Mouse (Mus musculus) limb, embryonic 14.5 days (tissue): Measurements from ENCODE around the gene Fhad1. TPM values are rescaled to one million over a fixed set of nuclear protein-coding genes. Genes with fewer than 3 reads are reported as not detected.

ENCODE experiments used
- ATAC-seq: fragments of 200-750 bp; cut with Nextera tagmentation; 2 replicates; pipeline ENCODE4 v1.8.0; 2017; ENCODE audit warnings: low read depth, moderate number of reproducible peaks, moderate TSS enrichment; ENCODE audit not compliant: low FRiP score
- DNase-seq: peaks from one replicate; pipeline ENCODE4 v3.0.0-alpha.2; 2015; ENCODE audit warnings: low spot score
- H3K27ac ChIP-seq: fragments of 300-500 bp; sonication (generic); replicated peaks from 2 replicates; pipeline ENCODE4 v1.5.1; 2014; ENCODE audit warnings: low read depth, mild to moderate bottlenecking, low read length, moderate library complexity, mixed read lengths
- H3K27me3 ChIP-seq: fragments of 300-500 bp; sonication (generic); 2 replicates; pipeline ENCODE4 v1.6.1; 2014; ENCODE audit warnings: low read length, mixed read lengths; ENCODE audit not compliant: control insufficient read depth, insufficient read depth
- H3K36me3 ChIP-seq: fragments of 300-500 bp; sonication (generic); 2 replicates; pipeline ENCODE4 v1.6.1; 2014; ENCODE audit warnings: mild to moderate bottlenecking, low read length, moderate library complexity, mixed read lengths; ENCODE audit not compliant: control insufficient read depth, insufficient read depth
- H3K4me1 ChIP-seq: fragments of 300-500 bp; sonication (generic); 2 replicates; pipeline ENCODE4 v1.6.1; 2014; ENCODE audit warnings: antibody characterized with exemption, low read length, mixed read lengths; ENCODE audit not compliant: control insufficient read depth, insufficient read depth
- H3K4me2 ChIP-seq: fragments of 300-500 bp; sonication (generic); replicated peaks from 2 replicates; pipeline ENCODE4 v1.6.1; 2014; ENCODE audit warnings: low read depth, mild to moderate bottlenecking, low read length, moderate library complexity; ENCODE audit not compliant: severe bottlenecking
- H3K4me3 ChIP-seq: fragments of 300-500 bp; sonication (generic); replicated peaks from 2 replicates; pipeline ENCODE4 v1.5.1; 2014; ENCODE audit warnings: low read length
- H3K9ac ChIP-seq: fragments of 300-500 bp; sonication (generic); 2 replicates; pipeline ENCODE4 v1.6.1; 2014; ENCODE audit warnings: mild to moderate bottlenecking, low read depth, low read length, moderate library complexity; ENCODE audit not compliant: severe bottlenecking
- H3K9me3 ChIP-seq: fragments of 300-500 bp; sonication (generic); 2 replicates; pipeline ENCODE4 v1.6.1; 2016; ENCODE audit warnings: low read length; ENCODE audit not compliant: control insufficient read depth
- POLR2A ChIP-seq: fragments of 200-500 bp; IDR thresholded peaks from 2 replicates; pipeline ENCODE4 v1.8.0; 2012; ENCODE audit warnings: inconsistent platforms, mild to moderate bottlenecking, moderate library complexity, borderline replicate concordance; ENCODE audit not compliant: insufficient read depth, insufficient read length; ENCODE audit errors: extremely low read depth
- WGBS: fragments of 180-500 bp; shearing (Covaris S2); extraction: QIAGEN DNeasy Blood & Tissue Kit; methylation state at CpG from one replicate; pipeline ENCODE4 v1.1.7; 2014; 5-methylcytosine and 5-hydroxymethylcytosine counted together
- polyA plus RNA-seq, 2 experiments: library from polyadenylated mRNA; depleted of rRNA in 1 of 2; stranded (reverse) in 1 of 2; unstranded in 1 of 2; fragments of >200 nt; fragmentation: Nextera tagmentation in 1 of 2; extraction: Ambion mirVana in 1 of 2; gene quantifications; 2 replicates each; pipeline versions ENCODE4 v1.2.1 to v1.2.3; 2012 to 2014

Gene Fhad1
- polyA plus RNA-seq, 2 experiments: 2.7 to 3.1 TPM

DNA sequence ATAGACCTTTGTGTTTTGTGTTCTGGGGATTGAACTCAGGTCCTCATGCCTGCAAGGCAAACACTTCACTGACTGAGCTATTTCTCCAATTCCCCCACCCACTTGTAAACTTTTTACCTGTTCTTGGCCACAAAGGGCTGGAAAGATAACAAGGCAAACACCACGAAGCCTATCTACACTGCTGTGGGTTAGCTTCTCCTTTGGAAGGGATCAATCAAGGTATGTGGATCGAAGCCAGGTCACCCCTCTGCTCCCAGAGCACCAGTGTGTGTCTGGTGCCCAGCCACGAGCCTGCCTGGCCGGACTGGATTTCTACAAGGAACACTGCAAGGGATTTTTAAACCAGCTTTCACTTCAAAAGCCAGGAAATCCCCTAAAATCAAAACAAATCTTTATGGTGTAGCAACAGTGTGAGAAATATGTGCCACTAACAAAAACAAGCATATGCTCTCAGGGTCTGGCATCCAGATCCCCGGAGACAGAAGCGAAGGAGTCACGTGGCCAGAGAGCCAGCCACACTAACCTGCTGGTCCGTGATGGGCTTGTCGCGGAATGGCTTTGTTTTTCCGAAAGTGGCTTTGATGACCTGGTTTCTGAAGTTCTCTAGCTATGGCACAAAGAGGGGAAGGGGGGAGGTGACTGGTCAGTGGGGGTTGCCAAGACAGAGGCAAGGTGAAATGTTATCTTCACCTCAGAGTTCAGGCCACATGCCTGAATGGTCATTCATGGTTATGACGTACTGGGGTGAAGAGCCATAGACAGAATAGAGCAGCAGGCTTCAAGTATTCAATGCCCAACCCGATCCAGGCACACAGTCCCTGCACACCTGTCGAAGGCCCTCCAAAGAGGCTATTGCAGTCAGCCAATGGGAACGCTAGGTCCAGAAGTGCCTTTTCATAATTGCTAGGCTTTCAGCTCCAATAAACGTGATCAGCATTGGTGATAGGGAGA, 59.8 kb downstream of the Fhad1 start:
- Histone ChIP-seq H3K4me3 (no peak overlapping the region), H3K4me2 (no peak overlapping the region), H3K9me3 (no peaks in the 10 kb centered on the region), H3K27me3 (no peaks in the 10 kb centered on the region), H3K36me3 (no peaks in the 10 kb centered on the region), H3K27ac (no peak overlapping the region), H3K9ac (no peak overlapping the region), H3K4me1 (peaks cover 20% of the 10 kb centered on the region)
- ATAC-seq (no peak), DNase-seq (no peak)
- WGBS: 41% methylated on average over 16 of the region's 16 CpGs
- no peak for TF ChIP-seq POLR2A

DNA sequence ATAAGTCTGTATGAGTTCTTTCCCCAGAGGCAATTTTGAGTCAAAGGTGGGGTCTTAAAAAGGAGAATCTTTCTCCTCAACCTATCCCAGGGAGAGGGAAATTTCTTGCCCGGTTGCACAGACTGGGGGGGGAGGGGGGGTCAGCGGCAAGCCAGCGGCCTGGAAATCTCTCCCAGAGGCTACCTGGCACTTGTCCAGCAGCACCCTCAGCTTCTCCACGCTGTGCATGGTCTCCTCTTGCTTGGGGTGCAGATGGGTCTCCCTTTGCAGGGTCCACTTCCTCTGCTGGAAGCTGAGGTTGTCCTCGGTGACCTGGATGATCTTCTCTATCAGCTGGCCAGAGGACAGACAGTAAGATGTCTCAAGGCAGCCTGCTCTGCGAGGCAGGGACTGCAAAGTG, 61.0 kb downstream of the Fhad1 start:
- ATAC-seq: no peak
- Histone ChIP-seq H3K4me1 (peaks cover 20% of the 10 kb centered on the region), H3K36me3 (no peaks in the 10 kb centered on the region), H3K9ac (no peak overlapping the region), H3K4me2 (no peak overlapping the region), H3K9me3 (no peaks in the 10 kb centered on the region), H3K27ac (no peak overlapping the region), H3K4me3 (no peak overlapping the region), H3K27me3 (no peaks in the 10 kb centered on the region)
- DNase-seq: no peak
- TF ChIP-seq POLR2A: no peak
- WGBS: 75% methylated on average over 6 of the region's 6 CpGs

DNA sequence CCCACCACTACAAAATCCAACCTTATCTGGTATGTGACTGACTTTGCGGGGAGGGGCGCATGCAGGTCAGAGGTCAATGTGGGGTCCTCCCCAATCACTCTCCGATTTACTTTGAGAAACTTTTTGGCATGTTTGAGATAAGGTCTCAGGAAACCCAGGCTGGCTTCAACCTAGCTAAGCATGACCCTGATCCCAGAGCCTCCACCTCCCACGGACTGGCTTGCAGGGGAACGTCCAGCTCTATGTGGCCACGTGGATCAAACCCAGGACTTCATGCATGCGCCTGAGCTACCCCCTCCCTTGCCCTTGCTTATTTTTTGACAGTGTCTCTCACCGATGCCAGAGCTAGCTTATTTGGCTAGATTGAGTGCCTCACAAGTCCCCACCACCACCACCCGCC, 61.6 kb downstream of the Fhad1 start:
- no peaks in the 10 kb centered on the region for H3K27me3 ChIP-seq
- no peak overlapping the region for H3K4me3 ChIP-seq
- no peak overlapping the region for H3K9ac ChIP-seq
- no peak overlapping the region for H3K4me2 ChIP-seq
- TF ChIP-seq POLR2A: no peak
- peaks cover 16% of the 10 kb centered on the region for H3K4me1 ChIP-seq
- ATAC-seq (no peak), DNase-seq (no peak)
- H3K9me3 ChIP-seq: no peaks in the 10 kb centered on the region
- no peaks in the 10 kb centered on the region for H3K36me3 ChIP-seq
- 79% methylated on average over 9 of the region's 9 CpGs for WGBS
- no peak overlapping the region for H3K27ac ChIP-seq

DNA sequence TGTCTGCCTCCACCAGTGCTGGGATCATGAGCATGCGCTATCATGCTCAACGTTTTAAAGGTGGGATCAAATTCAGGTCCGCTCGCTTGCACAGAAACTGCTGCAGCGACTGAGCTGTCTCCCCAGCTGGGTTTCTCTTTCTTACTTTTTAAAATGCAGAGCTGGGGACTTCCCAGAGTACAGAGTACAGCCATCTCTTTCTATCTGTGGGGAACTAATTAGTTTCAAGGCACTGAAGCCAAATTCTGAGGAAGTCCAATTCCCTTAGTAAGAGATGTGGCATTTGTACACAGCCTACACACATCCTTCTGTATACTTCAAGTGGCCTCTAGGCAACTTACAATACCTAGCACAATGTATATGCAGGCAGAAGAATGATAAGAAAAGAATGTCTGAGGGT, 62.1 kb downstream of the Fhad1 start:
- Histone ChIP-seq H3K4me3 (no peak overlapping the region), H3K36me3 (no peaks in the 10 kb centered on the region), H3K9ac (no peak overlapping the region), H3K9me3 (no peaks in the 10 kb centered on the region), H3K27ac (peak overlapping the region; percentile 14; the same call in 1 of the 2 replicates), H3K4me1 (peaks cover 12% of the 10 kb centered on the region), H3K27me3 (no peaks in the 10 kb centered on the region), H3K4me2 (no peak overlapping the region)
- WGBS: 49% methylated on average over 5 of the region's 5 CpGs
- no peak for DNase-seq
- no peak for ATAC-seq
- no peak for TF ChIP-seq POLR2A

DNA sequence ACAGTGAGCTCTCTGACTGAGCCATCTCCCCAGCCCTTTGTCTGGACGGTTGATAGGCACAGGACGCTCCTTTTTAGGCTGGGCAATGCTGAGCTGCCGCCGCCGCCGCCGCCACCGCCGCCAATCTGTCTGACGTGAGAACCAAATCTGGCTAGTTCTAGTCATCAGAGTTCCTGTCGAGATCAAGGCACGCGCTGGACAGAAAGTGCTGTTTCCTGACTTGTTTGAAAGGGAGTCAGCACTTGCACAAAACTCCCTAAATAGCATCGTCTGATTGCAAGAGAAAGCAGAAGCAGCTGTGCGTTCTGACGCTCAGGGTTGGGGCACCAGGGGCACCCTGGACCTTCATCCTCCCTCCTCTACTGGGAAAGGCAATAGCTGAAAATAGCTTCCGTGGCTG, 62.8 kb downstream of the Fhad1 start:
- no peaks in the 10 kb centered on the region for H3K36me3 ChIP-seq
- DNase-seq (no peak), ATAC-seq (no peak)
- H3K27me3 ChIP-seq: no peaks in the 10 kb centered on the region
- H3K4me1 ChIP-seq: peaks cover 7% of the 10 kb centered on the region
- WGBS: 68% methylated on average over 17 of the region's 17 CpGs
- no peak for TF ChIP-seq POLR2A
- no peak overlapping the region for H3K9ac ChIP-seq
- H3K27ac ChIP-seq: no peak overlapping the region
- no peaks in the 10 kb centered on the region for H3K9me3 ChIP-seq
- no peak overlapping the region for H3K4me3 ChIP-seq
- no peak overlapping the region for H3K4me2 ChIP-seq
